Mouse (Mus musculus) neural tube, embryonic 12.5 days (tissue): ENCODE results near the gene Poc5. TPM values are rescaled to one million over a fixed set of nuclear protein-coding genes. Genes with fewer than 3 reads are reported as not detected.

Experiments used
- ATAC-seq: fragments of 200-750 bp; cut with Nextera tagmentation; 2 replicates; pipeline ENCODE4 v1.8.0; 2017; ENCODE audit warnings: low read depth, mild to moderate bottlenecking, moderate TSS enrichment, moderate library complexity; ENCODE audit not compliant: low FRiP score
- H3K27ac ChIP-seq: fragments of 300-500 bp; sonication (generic); 2 replicates; pipeline ENCODE4 v1.5.1; 2016
- H3K27me3 ChIP-seq: fragments of 300-500 bp; sonication (generic); replicated peaks from 2 replicates; pipeline ENCODE4 v1.6.1; 2016; ENCODE audit warnings: mild to moderate bottlenecking
- H3K36me3 ChIP-seq: fragments of 300-500 bp; sonication (generic); 2 replicates; pipeline ENCODE4 v1.6.1; 2016; ENCODE audit warnings: mild to moderate bottlenecking
- H3K4me1 ChIP-seq: fragments of 300-500 bp; sonication (generic); 2 replicates; pipeline ENCODE4 v1.6.1; 2016
- H3K4me2 ChIP-seq: fragments of 300-500 bp; sonication (generic); replicated peaks from 2 replicates; pipeline ENCODE4 v1.6.1; 2016; ENCODE audit warnings: mild to moderate bottlenecking
- H3K4me3 ChIP-seq: fragments of 300-500 bp; sonication (generic); 2 replicates; pipeline ENCODE4 v1.5.1; 2016
- H3K9ac ChIP-seq: fragments of 300-500 bp; sonication (generic); 2 replicates; pipeline ENCODE4 v1.6.1; 2016; ENCODE audit warnings: mild to moderate bottlenecking
- H3K9me3 ChIP-seq: fragments of 300-500 bp; sonication (generic); 2 replicates; pipeline ENCODE4 v1.6.1; 2016; ENCODE audit warnings: mild to moderate bottlenecking
- WGBS: fragments of 180-500 bp; shearing (Covaris S2); methylation state at CpG from one replicate; pipeline ENCODE4 v1.1.7; 2016; 5-methylcytosine and 5-hydroxymethylcytosine counted together
- microRNA-seq: library from miRNA; unstranded; fragments of <30 nt; microRNA quantifications from one replicate; pipeline ENCODE4, GENCODE M21; 2017
- polyA plus RNA-seq: library from polyadenylated mRNA; unstranded; fragments of >200 nt; fragmentation: Nextera tagmentation; extraction: Ambion mirVana; gene quantifications from 2 replicates; pipeline ENCODE4 v1.2.1, GENCODE M21; 2016

Gene Poc5
- polyA plus RNA-seq, 1 experiment from 2014 or later: 30.6 TPM

- Histone ChIP-seq H3K4me3 (no peak overlapping the region), H3K4me2 (no peak overlapping the region), H3K27ac (no peak overlapping the region), H3K9ac (no peak overlapping the region), H3K9me3 (no peaks in the 10 kb centered on the region), H3K36me3 (no peaks in the 10 kb centered on the region), H3K4me1 (no peaks in the 10 kb centered on the region), H3K27me3 (no peaks in the 10 kb centered on the region)
- 87% methylated on average over 4 of the region's 4 CpGs for WGBS
- ATAC-seq: no peak
Measured at GRCm38 (mm10) chr13:96458606-96459005, 70.5 kb downstream of the Poc5 start.

- H3K4me3 ChIP-seq: no peak overlapping the region
- H3K9ac ChIP-seq: no peak overlapping the region
- no peaks in the 10 kb centered on the region for H3K27me3 ChIP-seq
- no peak overlapping the region for H3K4me2 ChIP-seq
- 66% methylated on average over 1 of the region's 1 CpGs for WGBS
- no peaks in the 10 kb centered on the region for H3K9me3 ChIP-seq
- ATAC-seq: no peak
- H3K4me1 ChIP-seq: no peaks in the 10 kb centered on the region
- no peaks in the 10 kb centered on the region for H3K36me3 ChIP-seq
- H3K27ac ChIP-seq: no peak overlapping the region
Measured at GRCm38 (mm10) chr13:96462644-96463043, 74.5 kb downstream of the Poc5 start.

- Histone ChIP-seq H3K36me3 (no peaks in the 10 kb centered on the region), H3K27me3 (no peaks in the 10 kb centered on the region), H3K4me2 (no peak overlapping the region), H3K27ac (no peak overlapping the region), H3K9ac (no peak overlapping the region), H3K4me3 (no peak overlapping the region), H3K9me3 (no peaks in the 10 kb centered on the region), H3K4me1 (no peaks in the 10 kb centered on the region)
- 47% methylated on average over 5 of the region's 5 CpGs for WGBS
- no peak for ATAC-seq
Measured at GRCm38 (mm10) chr13:96465315-96465714, 77.2 kb downstream of the Poc5 start.

Small RNA genes lying within 50 kb of the gene (microRNA-seq; reads per million reads assigned to microRNA genes)
- gene Gm25213: not detected

Other genes with a start within 250 kb of the Poc5 start
- gene Ankdd1b, start 82.9 kb downstream of the Poc5 start, polyA plus RNA-seq: 0.10 TPM in 1 of 2 replicates, not detected in the other
- not detected in 2 replicates for gene Gm17622, start 102.4 kb downstream of the Poc5 start, polyA plus RNA-seq
- 6.1 and 7.7 TPM in 2 replicates for gene Polk, start 154.3 kb downstream of the Poc5 start, polyA plus RNA-seq
- gene Col4a3bp, start 154.3 kb downstream of the Poc5 start, polyA plus RNA-seq: 9.3 and 9.4 TPM in 2 replicates